Mouse (Mus musculus): ENCODE measurements around the gene Caprin1. TPM values are rescaled to one million over a fixed set of nuclear protein-coding genes. Genes with fewer than 3 reads are reported as not detected.
A peak's percentile ranks its signal among the peaks of the same experiment; 100 is the strongest.

Gene Caprin1
- polyA plus RNA-seq, 1 experiment from 2014 or later = 665 TPM

DNA sequence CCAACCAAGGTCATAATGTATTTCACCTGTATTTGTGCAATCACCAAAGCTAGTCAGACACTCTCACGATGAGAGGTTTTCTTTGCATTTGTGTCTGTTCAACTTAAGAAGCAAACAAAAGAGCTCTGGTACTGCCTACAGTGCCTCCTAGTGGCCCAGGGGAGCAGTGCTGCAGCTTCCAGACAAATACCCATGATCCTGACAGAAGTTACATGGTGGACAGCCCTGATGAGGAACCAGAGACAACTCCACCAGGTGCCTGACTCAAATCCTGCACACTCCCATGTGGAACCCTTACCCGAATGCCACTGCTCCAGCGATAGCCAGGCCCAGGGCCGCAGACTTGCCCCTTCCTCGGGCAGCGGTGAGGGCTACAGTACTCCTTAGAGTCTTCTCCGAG is 53.5 kb downstream of the Caprin1 start:
- ATAC-seq (replicated peaks; ENCODE audit: insufficient number of reproducible peaks, low FRiP score, low TSS enrichment, low read depth) (no peak), DNase-seq (ENCODE audit: low spot score) (peak; percentile 81)
- WGBS = 84% methylated on average over 7 of the region's 7 CpGs
- no peaks in the 10 kb centered on the region for H3K4me1 ChIP-seq (ENCODE audit: control insufficient read depth, insufficient read depth, low read length)
- no peaks in the 10 kb centered on the region for H3K27me3 ChIP-seq (ENCODE audit: control insufficient read depth, insufficient read depth, low read length)
- no peaks in the 10 kb centered on the region for H3K9me3 ChIP-seq (replicated peaks; ENCODE audit: control insufficient read depth, low read length)
- no peak overlapping the region for H3K27ac ChIP-seq (replicated peaks; ENCODE audit: low read depth, low read length)
- H3K4me2 ChIP-seq (ENCODE audit: low read depth, low read length) = no peak overlapping the region
- H3K9ac ChIP-seq (replicated peaks; ENCODE audit: low read length) = no peak overlapping the region
- no peaks in the 10 kb centered on the region for H3K36me3 ChIP-seq (replicated peaks; ENCODE audit: control insufficient read depth, insufficient read depth, low read depth, low read length)
- no peak overlapping the region for H3K4me3 ChIP-seq (ENCODE audit: low read depth, low read length)

DNA sequence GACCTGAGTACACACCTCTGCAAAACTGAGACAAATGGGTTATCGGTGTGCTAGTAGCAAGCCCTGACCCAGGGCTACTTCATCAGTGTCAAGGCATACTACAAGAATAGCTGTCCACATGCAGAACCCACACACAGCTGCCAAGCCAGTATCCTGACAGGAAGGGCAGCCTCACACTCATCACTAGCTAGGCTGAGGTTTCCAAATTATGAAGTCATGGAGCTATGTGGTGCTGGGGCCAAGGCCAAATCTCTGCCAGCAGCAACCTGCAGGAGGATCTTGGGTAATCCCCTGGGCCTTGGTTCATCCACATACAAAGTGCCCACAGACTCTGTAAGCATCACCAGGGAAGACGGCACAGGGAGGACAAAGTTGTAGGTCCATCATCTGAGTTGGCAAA is 53.9 kb downstream of the Caprin1 start:
- ATAC-seq (replicated peaks; ENCODE audit: insufficient number of reproducible peaks, low FRiP score, low TSS enrichment, low read depth) (no peak), DNase-seq (ENCODE audit: low spot score) (no peak)
- Histone ChIP-seq H3K4me3 (ENCODE audit: low read depth, low read length) (no peak overlapping the region), H3K9me3 (replicated peaks; ENCODE audit: control insufficient read depth, low read length) (no peaks in the 10 kb centered on the region), H3K27me3 (ENCODE audit: control insufficient read depth, insufficient read depth, low read length) (no peaks in the 10 kb centered on the region), H3K4me1 (ENCODE audit: control insufficient read depth, insufficient read depth, low read length) (no peaks in the 10 kb centered on the region), H3K36me3 (replicated peaks; ENCODE audit: control insufficient read depth, insufficient read depth, low read depth, low read length) (no peaks in the 10 kb centered on the region), H3K9ac (replicated peaks; ENCODE audit: low read length) (no peak overlapping the region), H3K4me2 (ENCODE audit: low read depth, low read length) (no peak overlapping the region), H3K27ac (replicated peaks; ENCODE audit: low read depth, low read length) (no peak overlapping the region)
- WGBS = 90% methylated on average over 2 of the region's 2 CpGs

DNA sequence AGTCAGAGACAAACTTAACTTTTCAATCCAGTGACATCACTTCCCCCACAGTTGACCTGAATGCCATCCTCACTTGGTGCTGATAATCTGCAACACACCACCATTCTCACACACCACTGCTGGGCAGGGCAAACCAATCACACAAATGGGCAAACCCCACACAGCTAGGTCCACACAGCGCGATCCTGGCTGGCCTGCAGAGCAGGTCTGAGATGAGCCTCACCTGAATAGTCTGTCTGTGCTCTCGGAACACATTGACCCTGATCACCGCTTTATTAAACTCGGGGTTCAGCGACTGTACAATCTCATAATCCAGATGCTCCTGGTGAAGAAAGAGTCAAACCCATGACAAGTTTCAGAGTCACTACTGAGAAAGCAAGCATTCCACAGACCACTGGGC is 54.6 kb downstream of the Caprin1 start:
- no peak overlapping the region for H3K4me2 ChIP-seq (ENCODE audit: low read depth, low read length)
- H3K36me3 ChIP-seq (replicated peaks; ENCODE audit: control insufficient read depth, insufficient read depth, low read depth, low read length) = no peaks in the 10 kb centered on the region
- no peak overlapping the region for H3K27ac ChIP-seq (replicated peaks; ENCODE audit: low read depth, low read length)
- ATAC-seq (replicated peaks; ENCODE audit: insufficient number of reproducible peaks, low FRiP score, low TSS enrichment, low read depth) (no peak), DNase-seq (ENCODE audit: low spot score) (no peak)
- no peaks in the 10 kb centered on the region for H3K4me1 ChIP-seq (ENCODE audit: control insufficient read depth, insufficient read depth, low read length)
- no peaks in the 10 kb centered on the region for H3K9me3 ChIP-seq (replicated peaks; ENCODE audit: control insufficient read depth, low read length)
- no peak overlapping the region for H3K4me3 ChIP-seq (ENCODE audit: low read depth, low read length)
- WGBS = 92% methylated on average over 6 of the region's 6 CpGs
- H3K9ac ChIP-seq (replicated peaks; ENCODE audit: low read length) = no peak overlapping the region
- no peaks in the 10 kb centered on the region for H3K27me3 ChIP-seq (ENCODE audit: control insufficient read depth, insufficient read depth, low read length)

DNA sequence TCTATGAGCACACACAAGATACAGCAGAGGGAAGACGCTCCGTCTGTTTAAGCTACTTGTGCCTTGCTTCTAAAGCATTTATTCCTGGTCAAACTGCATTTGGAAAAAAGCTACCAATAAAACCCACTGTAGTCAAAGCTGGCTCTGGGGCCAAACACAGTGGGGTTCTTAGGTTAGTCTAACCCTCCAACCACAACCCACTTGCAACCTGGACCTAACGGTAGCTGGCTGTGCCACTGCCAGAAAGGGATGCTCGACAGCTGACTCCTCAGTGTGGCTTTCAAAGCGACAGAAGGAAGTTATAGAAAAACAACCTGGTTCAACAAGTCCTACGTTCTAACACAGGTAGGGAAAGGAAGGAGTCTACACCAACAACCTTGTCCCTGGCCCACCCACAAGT is 66.0 kb downstream of the Caprin1 start:
- 97% methylated on average over 6 of the region's 6 CpGs for WGBS
- H3K9me3 ChIP-seq (replicated peaks; ENCODE audit: control insufficient read depth, low read length) = no peaks in the 10 kb centered on the region

DNA sequence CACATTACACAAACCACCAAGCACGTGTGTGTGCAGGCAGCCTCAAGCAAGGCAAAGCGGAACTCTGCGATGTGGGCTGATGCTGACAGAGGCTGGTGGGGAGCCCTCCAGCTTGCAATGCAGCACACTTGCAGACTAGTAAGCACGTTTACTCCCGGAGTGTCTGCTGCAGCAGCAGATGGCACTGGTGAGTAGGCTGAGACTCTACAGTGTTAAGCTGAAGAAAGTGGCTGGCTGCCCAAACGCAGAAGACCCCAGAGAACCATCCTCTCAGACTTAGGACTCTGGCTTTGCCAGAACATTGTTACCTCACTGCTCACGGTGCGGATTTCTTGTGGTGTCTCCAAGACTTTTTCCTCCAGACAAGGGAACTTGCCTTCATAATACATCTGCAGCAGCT is 66.5 kb downstream of the Caprin1 start:
- Histone ChIP-seq H3K9me3 (replicated peaks; ENCODE audit: control insufficient read depth, low read length) (no peaks in the 10 kb centered on the region), H3K4me1 (ENCODE audit: control insufficient read depth, insufficient read depth, low read length) (no peaks in the 10 kb centered on the region), H3K4me3 (ENCODE audit: low read depth, low read length) (no peak overlapping the region), H3K27me3 (ENCODE audit: control insufficient read depth, insufficient read depth, low read length) (no peaks in the 10 kb centered on the region), H3K9ac (replicated peaks; ENCODE audit: low read length) (no peak overlapping the region), H3K4me2 (ENCODE audit: low read depth, low read length) (no peak overlapping the region), H3K36me3 (replicated peaks; ENCODE audit: control insufficient read depth, insufficient read depth, low read depth, low read length) (peaks cover 5% of the 10 kb centered on the region; the same call in 1 of the 2 replicates), H3K27ac (replicated peaks; ENCODE audit: low read depth, low read length) (no peak overlapping the region)
- ATAC-seq (replicated peaks; ENCODE audit: insufficient number of reproducible peaks, low FRiP score, low TSS enrichment, low read depth) (no peak), DNase-seq (ENCODE audit: low spot score) (no peak)
- WGBS = 82% methylated on average over 8 of the region's 8 CpGs

More for the DNA sequence above, 66.0 kb downstream of the Caprin1 start:
- no peak overlapping the region for H3K4me2 ChIP-seq (ENCODE audit: low read depth, low read length)
- ATAC-seq (replicated peaks; ENCODE audit: insufficient number of reproducible peaks, low FRiP score, low TSS enrichment, low read depth) (no peak), DNase-seq (ENCODE audit: low spot score) (no peak)
- no peak overlapping the region for H3K4me3 ChIP-seq (ENCODE audit: low read depth, low read length)
- no peaks in the 10 kb centered on the region for H3K4me1 ChIP-seq (ENCODE audit: control insufficient read depth, insufficient read depth, low read length)
- H3K27me3 ChIP-seq (ENCODE audit: control insufficient read depth, insufficient read depth, low read length) = no peaks in the 10 kb centered on the region
- peaks cover 5% of the 10 kb centered on the region; the same call in 1 of the 2 replicates for H3K36me3 ChIP-seq (replicated peaks; ENCODE audit: control insufficient read depth, insufficient read depth, low read depth, low read length)
- H3K9ac ChIP-seq (replicated peaks; ENCODE audit: low read length) = no peak overlapping the region
- no peak overlapping the region for H3K27ac ChIP-seq (replicated peaks; ENCODE audit: low read depth, low read length)

DNA sequence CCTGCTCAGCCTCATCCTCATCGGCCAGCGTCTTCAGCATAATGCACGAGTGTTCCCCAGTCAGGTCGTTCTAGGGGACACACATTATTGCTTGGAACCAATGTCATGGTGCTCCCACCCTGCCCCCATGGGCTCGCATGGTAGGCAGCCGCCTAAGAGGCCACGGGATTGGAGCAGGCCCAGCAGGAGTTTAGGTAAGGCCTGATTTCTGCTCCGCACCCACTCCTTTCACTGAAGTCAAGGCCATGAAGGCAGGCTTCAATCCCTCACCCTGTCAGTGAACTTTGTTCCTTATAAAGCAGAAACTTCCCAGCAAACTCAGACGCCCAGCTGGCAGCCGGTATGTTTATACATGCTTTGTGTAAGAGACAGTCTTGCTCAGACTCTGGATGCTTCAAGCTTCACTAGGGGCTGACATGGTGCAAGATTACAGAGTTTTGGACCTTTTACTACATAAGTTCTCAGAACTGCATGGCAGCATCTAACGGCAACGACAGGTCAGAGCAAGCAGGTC is 69.4 kb downstream of the Caprin1 start:
- ATAC-seq (replicated peaks; ENCODE audit: insufficient number of reproducible peaks, low FRiP score, low TSS enrichment, low read depth) (no peak), DNase-seq (ENCODE audit: low spot score) (no peak)
- Histone ChIP-seq H3K4me3 (ENCODE audit: low read depth, low read length) (no peak overlapping the region), H3K4me1 (ENCODE audit: control insufficient read depth, insufficient read depth, low read length) (no peaks in the 10 kb centered on the region), H3K9me3 (replicated peaks; ENCODE audit: control insufficient read depth, low read length) (no peaks in the 10 kb centered on the region), H3K27ac (replicated peaks; ENCODE audit: low read depth, low read length) (no peak overlapping the region), H3K4me2 (ENCODE audit: low read depth, low read length) (no peak overlapping the region), H3K36me3 (replicated peaks; ENCODE audit: control insufficient read depth, insufficient read depth, low read depth, low read length) (peaks cover 6% of the 10 kb centered on the region), H3K9ac (replicated peaks; ENCODE audit: low read length) (no peak overlapping the region), H3K27me3 (ENCODE audit: control insufficient read depth, insufficient read depth, low read length) (no peaks in the 10 kb centered on the region)
- WGBS = 88% methylated on average over 12 of the region's 12 CpGs

DNA sequence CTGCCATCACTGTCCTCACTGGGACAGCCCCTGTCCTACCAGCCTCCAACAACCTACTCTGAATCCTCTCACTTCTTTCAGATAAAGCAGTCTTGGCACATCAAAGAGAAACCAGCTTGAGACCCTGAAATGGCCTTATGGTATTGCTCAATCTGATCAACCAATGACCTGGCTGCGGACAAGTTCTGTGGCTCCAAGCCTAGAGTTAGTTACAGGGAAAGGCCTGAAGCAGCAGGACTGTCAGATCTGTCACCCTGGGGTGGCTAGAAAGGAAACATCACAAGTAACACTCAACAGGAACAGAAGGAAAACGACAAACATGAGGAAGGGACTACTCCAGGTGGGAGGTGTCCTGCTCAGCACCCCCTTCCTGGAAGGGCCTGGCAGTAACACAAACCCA is 72.9 kb downstream of the Caprin1 start:
- ATAC-seq (replicated peaks; ENCODE audit: insufficient number of reproducible peaks, low FRiP score, low TSS enrichment, low read depth) (no peak), DNase-seq (ENCODE audit: low spot score) (no peak)
- H3K9me3 ChIP-seq (replicated peaks; ENCODE audit: control insufficient read depth, low read length) = no peaks in the 10 kb centered on the region
- H3K36me3 ChIP-seq (replicated peaks; ENCODE audit: control insufficient read depth, insufficient read depth, low read depth, low read length) = peaks cover 4% of the 10 kb centered on the region
- no peaks in the 10 kb centered on the region for H3K4me1 ChIP-seq (ENCODE audit: control insufficient read depth, insufficient read depth, low read length)
- no peak overlapping the region for H3K4me3 ChIP-seq (ENCODE audit: low read depth, low read length)
- no peak overlapping the region for H3K27ac ChIP-seq (replicated peaks; ENCODE audit: low read depth, low read length)
- no peak overlapping the region for H3K4me2 ChIP-seq (ENCODE audit: low read depth, low read length)
- no peaks in the 10 kb centered on the region for H3K27me3 ChIP-seq (ENCODE audit: control insufficient read depth, insufficient read depth, low read length)
- no peak overlapping the region for H3K9ac ChIP-seq (replicated peaks; ENCODE audit: low read length)
- 81% methylated on average over 2 of the region's 2 CpGs for WGBS

DNA sequence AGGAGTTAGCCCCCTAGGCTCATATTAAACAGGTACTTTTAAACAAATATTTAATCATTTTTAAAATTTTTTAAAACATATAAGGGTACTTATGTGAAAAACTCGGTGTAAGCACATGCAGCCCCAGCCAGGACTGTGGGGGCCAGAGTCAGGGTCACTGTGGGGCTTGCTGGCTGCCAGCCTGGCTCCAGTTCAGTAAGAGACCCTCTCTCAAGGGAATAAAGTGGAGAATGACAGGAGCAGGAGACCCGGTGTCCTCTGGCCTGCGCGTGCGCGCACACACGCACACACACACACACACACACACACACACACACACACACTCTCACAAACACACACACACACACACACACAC is 78.2 kb downstream of the Caprin1 start:
- no peaks in the 10 kb centered on the region for H3K27me3 ChIP-seq (ENCODE audit: control insufficient read depth, insufficient read depth, low read length)
- no peaks in the 10 kb centered on the region for H3K4me1 ChIP-seq (ENCODE audit: control insufficient read depth, insufficient read depth, low read length)
- H3K4me3 ChIP-seq (ENCODE audit: low read depth, low read length) = no peak overlapping the region
- ATAC-seq (replicated peaks; ENCODE audit: insufficient number of reproducible peaks, low FRiP score, low TSS enrichment, low read depth) = peak; percentile 31; the same call in 1 of the 2 replicates
- no peak overlapping the region for H3K4me2 ChIP-seq (ENCODE audit: low read depth, low read length)
- no peak overlapping the region for H3K27ac ChIP-seq (replicated peaks; ENCODE audit: low read depth, low read length)
- no peaks in the 10 kb centered on the region for H3K9me3 ChIP-seq (replicated peaks; ENCODE audit: control insufficient read depth, low read length)
- WGBS = 90% methylated on average over 7 of the region's 7 CpGs
- DNase-seq (ENCODE audit: low spot score) = no peak
- H3K9ac ChIP-seq (replicated peaks; ENCODE audit: low read length) = no peak overlapping the region
- H3K36me3 ChIP-seq (replicated peaks; ENCODE audit: control insufficient read depth, insufficient read depth, low read depth, low read length) = no peaks in the 10 kb centered on the region; the same call in 1 of the 2 replicates
